Mouse (Mus musculus) hindbrain, embryonic 12.5 days (tissue): Measurements from ENCODE around the gene Dnah11. TPM values are rescaled to one million over a fixed set of nuclear protein-coding genes. Genes with fewer than 3 reads are reported as not detected.

Experiments
- polyA plus RNA-seq: library from polyadenylated mRNA; unstranded; fragments of >200 nt; fragmentation: Nextera tagmentation; extraction: Ambion mirVana; gene quantifications from 2 replicates; pipeline ENCODE4 v1.2.1, GENCODE M21; 2016

Dnah11 gene
- polyA plus RNA-seq, 1 experiment from 2014 or later = 0.27 TPM

Other genes with a start within 250 kb of the Dnah11 start
- 20.1 and 22.4 TPM in 2 replicates for gene Sp4, start 102.4 kb upstream of the Dnah11 start, polyA plus RNA-seq